Mouse (Mus musculus) cerebellum, postnatal 25 days (tissue): ENCODE results near the gene Lhfpl3.
A peak's percentile ranks its signal among the peaks of the same experiment; 100 is the strongest.

ENCODE experiments used
- DNase-seq, 2 experiments: peaks; one replicate each; pipeline ENCODE4 v3.0.0; 2021; ENCODE audit warnings: mixed read lengths in 2 of 2

The Lhfpl3 gene

DNA sequence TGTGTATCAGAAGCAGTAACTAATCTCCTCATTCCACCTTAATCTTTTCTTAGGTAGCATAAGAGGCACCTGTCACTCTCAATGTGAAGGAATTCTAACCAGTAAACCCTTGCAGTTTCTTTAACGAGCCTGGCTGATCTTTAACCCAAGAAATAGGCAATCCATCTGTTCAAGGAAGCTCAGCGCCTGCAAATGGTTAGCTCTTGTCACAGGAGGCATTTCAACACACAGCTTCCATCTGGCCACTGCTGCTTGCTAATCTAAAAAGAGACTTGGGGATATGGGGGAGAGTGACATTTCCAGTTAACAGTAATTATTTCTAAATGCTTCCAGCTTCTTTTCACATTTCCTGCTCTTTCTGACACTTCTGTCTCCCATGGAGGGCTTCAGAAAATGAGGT is 182.9 kb downstream of the Lhfpl3 start:
- DNase-seq, result no peak

DNA sequence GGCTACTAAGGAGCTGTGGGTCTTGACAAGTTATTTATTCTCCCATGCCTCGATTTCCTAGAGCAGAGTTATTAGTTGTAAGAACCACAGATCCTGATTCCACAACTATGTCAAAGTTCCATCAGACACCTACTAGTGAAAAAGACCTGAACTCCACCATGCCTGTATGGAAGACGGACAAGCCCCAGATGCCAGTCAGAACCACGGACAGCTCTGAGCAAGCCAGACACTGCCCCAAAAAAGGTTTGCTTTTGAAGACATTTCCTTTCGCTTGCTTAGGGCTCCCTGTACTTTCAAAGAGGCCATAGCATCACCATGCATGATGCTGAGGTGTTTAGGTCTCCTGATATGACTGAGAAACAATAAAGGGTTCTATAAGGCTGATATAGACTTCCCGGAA is 197.4 kb downstream of the Lhfpl3 start:
- DNase-seq, result no peak

DNA sequence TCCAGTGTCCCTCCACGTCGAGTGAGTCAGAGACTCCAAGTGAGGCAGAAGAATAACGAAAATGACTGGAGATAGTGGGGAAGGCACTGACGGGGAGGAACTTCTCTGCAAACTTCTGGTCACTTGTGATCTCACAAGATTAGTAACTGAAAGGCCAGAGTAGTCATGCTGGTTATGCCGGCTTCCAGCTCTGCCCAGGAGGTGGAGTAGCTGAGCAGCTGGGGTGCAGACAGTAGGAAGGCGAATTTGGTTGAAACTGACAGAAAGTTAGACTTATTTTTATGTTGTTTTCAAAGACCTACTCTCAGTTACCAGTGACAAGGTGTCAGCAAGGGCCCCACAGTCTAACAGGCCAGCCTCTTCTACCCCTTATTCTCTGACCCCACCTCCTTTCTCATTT is 217.4 kb downstream of the Lhfpl3 start:
- peak in 1 of 2 experiments; percentile 9 for DNase-seq

DNA sequence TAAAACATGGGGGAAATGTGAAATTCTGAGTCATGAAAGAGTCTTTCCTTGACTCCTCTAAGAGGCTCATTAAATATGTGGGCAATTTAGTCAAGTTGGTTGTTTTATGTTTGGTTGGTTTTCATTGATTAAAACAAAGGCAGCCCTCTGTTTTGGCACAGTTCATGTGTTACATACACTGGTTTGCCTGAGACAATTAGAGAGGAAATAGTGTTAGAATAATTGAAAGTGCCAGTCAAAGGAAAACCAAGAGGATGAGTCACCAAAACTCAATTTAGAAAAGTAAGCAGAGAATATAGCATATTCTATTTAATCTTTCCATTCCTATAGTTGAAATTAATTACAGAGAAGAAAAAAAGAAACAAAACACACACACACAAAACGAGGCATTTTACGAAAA is 240.9 kb downstream of the Lhfpl3 start:
- DNase-seq, result no peak

DNA sequence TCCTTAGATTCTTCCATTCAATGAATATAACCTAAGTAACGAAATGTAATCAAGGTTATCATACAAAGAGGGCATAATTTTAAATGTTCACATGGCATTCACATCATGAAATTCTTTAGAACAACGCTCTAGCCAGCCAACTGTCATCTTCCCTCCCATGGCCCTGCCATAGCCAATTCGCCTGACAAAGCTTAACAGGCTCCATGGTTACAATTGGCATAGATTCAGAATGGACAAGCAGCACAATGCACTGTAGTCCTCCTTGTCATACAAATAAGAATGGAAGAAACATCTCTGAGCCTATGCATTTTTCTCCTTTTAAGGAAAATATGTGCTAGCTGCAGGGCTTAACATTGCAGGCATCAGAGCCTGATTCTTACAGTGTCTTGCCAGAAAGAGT is 254.0 kb downstream of the Lhfpl3 start:
- DNase-seq, result no peak

DNA sequence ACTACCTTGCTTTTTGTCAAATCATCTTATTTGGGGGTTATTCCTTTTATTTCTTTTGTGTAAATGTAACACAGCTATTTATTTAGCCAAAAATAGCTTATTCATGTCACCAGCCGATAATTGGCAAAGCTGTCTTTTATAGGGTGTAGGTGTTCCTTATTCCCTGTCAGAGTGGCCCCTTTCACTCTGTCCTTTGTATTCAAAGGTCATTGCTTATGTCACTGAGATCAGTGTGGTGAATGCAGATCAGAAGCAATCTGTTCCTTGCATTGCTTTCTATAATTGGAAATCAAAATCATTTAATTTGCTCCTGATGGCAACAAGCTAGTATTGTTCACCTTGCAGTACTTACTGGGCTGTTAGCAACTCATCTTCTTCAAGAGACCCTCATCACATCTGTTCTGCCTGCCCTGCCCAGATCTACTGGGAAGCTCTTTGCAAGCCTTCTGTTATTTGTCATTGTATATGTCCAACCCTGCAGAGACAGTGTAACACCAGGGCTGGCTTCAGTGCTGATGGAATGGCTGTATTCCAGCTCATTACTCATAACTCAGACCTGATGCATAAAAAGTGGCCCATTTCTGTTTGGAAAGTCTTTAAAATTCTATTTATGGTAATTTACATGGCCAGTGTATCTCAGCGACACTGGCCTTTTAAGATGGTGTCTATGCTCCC is 257.4 kb downstream of the Lhfpl3 start:
- peak; percentile 23 to 47 for DNase-seq

DNA sequence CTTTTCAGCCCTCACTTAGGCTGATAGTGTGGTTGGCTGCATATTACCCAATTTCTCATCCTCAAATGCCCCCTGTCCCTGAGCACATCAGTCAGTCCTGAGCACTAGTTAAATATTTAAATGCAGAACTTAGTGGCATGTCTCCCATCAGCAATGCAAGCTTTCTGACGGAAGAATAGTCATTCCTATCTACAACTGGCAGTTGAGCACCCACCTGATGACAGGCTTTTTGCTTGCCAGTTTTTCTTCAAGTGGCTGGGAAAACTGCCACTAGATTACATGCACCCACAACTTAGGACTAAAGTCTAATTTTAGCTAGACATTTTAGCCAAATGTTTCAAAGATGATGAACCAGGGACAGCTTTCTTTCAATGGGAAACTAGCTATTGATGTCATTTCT is 260.3 kb downstream of the Lhfpl3 start:
- no peak for DNase-seq

DNA sequence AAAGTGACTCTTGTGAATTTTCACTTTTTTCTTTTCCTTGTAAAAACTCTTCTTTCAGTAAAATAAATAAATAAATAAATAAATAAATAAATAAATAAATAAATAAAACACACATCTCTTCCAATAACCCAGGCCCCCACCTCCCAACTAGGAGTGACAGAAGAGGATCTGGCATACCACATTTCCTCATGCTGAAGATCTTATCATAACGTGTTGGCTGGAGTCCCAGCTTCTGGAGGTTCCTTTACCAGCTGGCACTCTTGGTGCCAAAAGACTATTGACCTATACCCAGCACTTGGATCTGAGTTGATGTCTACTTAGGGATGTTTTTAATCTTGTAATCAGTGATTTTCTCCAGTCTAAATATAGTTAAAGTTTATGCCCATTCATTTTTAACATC is 264.6 kb downstream of the Lhfpl3 start:
- DNase-seq, result peak in 1 of 2 experiments; percentile 35

DNA sequence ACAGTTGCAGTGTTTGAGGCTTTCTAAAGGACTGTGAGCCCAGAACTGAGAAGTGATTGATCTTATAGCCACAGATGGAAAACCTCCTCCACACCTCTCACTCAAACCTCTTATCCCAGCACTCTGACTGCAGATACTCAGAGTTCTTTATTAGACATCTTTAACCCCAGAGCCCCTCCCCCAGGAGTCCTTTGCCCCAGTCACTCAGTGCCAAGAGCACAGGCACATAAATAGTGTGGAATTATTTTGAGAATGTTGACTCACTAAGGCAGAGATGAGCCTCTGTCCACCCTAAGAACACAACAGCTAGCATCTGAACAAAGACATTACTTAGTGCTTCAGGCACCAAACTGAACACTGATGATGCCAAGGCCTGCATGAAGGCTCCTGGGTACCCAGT is 268.1 kb downstream of the Lhfpl3 start:
- no peak for DNase-seq

DNA sequence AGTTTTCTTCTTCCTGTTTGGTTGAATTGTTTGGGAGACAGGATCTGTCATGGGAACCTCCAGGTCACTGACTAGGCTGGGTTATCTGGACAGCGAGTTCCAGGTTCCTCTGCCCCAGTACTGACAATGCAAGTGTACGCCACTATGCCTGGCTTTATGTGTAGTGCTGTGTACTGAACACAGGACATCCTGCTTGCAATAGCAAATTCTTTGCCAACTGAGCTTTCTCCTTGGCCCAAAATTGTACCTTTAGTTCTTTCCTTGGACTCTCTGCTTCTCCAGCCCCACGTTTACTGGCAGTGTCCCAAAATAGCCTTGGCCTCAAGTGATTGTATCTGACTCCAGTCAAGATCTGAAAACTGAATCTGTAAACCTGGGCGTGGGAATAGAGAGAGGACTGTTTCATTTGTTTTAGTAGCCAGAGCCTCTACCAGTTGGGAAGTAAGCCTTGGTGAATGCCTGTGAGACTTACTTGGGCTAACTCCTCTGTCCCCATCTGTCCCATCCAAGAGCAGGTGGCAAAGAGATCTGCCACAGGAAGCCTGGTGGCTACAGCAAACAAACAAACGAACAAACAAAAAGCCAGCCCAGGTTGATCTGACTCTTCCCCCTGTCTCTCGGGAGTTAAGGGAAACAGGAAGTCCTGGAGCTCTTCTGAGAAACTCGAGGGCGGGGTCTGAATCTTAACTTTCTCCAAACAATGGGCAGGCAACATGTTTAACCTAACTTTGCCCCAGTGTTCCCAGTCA is 269.9 kb downstream of the Lhfpl3 start:
- DNase-seq, result no peak

DNA sequence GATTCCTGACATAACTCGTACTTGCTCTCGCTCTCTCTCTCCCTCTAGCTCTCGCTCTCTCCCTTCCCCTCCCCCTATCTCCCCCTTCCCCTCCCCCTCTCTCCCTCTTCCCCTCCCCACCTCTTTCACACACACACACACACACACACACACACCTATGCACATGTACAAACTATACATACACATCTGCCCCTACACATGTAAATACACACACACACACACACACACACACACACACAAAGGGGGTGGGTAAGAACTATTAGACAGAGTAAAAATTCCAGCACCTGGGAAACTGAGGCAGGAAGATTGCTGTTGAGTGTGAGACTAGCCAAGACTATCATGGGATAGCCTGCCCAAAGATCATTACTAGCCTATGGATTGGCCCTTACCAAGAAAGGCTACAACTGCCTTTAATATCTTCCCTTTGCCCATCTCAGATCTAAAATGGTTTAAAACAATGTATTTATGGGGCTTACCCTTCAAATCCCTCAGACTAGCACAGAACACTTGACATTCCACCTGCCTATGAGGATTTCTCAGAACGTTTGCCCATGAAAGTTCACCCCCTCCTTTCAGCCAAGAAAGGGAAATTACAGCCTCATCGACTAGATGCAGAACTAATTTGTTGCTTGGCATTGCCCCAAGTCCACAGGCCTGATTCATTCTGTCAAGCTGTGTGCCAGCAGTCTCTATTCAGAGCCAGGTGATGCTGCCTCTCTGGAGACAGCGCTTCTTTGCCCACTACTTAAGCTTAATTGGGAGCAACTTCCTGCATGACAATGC is 289.3 kb downstream of the Lhfpl3 start:
- peak; percentile 55 to 76 for DNase-seq

DNA sequence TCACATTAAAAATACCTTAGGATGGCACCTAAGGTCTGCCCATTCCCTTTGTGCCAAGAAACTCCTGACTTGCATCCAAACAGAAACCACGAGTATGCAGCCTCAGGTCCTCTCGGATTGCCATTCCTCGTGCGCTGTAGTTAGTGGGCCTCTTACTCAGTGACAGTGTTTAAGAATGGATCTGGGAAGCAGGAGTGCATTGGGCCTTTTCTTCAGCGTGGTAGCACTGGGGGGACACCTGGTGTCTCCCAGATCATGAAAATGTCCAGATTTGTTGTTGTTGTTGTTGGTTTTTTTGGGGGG is 289.8 kb downstream of the Lhfpl3 start:
- no peak for DNase-seq

DNA sequence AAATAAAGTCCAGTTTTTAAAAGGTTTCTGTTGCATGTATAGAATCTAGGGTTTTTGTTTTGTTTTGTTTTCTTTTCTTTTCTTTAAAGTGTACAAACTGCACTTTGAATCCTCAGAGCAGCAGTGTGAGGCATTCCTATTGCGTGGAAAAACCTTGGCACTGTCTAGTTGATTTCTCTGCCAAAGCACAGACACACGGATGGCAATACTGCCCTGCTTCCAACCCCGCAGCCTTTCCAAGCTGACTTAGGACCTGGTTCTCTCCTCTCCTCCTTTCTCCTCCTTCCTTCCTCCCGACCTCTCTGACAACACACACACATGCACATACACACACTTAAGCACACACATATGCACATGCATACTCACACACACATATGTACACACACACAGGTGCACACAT is 294.6 kb downstream of the Lhfpl3 start:
- DNase-seq, result peak; percentile 35 to 60

DNA sequence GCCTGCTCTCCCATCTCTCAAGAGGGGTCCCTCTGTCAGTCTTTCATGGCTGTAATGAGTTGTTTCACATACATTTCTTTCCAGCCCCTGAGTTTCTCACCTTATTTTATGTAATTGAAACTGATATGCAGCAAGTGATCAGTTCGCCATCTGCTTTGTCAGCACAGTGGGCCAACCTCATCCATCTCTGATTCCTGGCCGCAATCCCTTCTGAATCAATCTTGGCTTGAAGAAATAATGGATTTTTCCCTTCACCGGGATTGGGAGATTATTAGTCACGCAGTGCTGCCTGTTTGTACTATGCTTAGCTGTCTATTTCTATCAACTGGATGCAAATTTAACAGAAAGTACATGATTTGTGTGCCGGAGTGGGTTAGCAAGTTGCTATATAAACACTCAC is 297.0 kb downstream of the Lhfpl3 start:
- DNase-seq, result no peak

DNA sequence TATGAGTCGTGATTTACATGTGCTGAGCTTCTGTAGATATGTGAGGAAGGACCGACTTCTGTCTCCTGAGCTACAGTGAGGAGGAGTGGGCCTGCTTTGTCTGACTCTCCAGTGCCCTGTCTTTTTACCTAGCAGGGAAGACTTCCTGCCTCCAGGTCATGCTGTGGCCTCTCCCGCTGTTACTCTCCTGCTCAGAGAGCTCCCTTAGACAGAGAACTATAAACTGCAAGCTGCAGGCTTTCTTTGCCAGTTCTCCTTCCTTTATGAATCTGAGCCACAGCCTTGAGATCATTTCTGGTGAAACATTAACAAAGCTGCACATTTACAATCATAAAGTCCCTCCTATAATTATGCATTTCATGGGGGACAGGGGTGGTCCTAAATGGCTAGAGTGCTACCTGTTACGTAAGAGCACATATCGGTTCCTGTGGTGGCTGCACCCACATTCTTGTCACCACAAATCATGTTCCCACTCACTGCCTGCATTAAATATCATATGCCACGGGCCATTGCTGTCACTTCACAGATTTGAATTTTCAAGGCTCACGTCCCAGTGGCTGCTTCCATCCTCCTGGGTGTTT is 303.3 kb downstream of the Lhfpl3 start:
- DNase-seq, result no peak

DNA sequence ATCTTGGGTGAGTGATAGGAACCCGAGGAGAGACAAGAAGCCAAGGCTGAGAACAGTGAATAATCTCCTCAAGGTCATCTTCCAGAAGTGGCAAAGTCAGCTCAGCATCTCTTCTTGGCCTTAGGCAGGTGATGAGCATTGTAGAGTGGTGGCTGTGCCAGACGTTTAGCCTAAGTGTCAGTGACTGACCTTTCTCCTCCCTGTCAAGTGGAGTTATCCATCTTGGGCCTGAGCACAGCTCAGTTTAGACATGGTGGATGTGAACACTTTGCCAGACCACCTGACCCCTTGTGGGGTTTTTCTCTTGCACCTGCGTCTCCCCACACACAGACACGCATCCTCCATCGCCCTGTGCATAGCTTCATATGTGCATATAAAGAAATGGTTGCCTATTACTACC is 305.6 kb downstream of the Lhfpl3 start:
- DNase-seq, result no peak

DNA sequence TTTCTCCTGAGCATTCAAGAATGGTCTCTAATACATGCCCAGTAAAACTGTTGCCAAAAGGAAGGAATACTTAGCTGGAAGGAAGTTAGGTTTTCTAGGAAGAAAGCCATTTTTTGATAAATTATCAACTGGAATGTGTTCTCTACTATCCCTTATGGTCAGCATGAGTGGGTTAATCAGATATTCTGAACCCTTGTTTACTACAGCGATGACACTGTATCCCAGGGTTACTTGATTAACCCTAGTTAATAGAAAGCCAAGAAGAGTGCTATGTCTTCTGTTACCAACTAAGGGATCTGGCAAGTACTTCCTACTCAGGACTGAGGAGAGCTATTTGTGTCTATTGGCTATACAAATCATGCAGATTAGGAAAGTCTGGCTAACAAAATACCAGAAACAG is 349.0 kb downstream of the Lhfpl3 start:
- DNase-seq, result no peak

DNA sequence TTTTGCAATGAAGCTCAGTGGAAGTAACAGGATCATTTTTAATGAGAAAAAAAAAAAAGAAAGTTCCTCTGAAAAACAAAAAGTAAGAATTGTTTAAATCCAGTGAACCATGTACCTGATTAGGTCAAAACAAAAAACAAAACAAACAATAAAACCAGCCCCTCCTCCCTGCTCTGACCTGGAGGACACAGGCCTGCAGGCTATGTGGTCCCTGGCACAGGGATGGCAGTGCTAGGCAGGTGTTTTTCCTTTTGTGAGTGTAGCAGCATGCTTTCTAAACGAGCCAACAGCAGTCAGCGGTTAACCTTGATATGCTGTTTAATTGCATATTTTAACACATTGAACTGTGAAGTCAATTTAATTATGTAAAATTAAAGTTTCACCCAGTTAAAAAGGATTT is 360.7 kb downstream of the Lhfpl3 start:
- no peak for DNase-seq

DNA sequence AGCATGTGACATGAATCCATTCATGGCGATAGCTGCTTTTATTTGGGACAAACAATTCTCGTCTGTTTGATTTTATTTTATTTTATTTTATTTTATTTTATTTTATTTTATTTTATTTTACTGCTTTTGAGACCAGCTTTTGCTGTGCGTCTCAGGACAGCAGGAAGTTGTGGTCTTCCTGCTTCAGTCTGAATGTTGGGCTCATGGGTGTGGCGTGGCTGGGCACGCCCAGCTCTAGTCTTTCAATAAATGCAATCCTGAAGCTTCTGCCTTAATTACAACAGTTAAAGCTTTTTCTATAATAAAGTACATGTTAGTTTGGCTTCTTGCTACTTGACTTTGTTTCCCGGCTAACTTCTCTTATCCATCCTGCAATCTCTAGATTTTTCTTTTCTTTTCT is 365.4 kb downstream of the Lhfpl3 start:
- no peak for DNase-seq

DNA sequence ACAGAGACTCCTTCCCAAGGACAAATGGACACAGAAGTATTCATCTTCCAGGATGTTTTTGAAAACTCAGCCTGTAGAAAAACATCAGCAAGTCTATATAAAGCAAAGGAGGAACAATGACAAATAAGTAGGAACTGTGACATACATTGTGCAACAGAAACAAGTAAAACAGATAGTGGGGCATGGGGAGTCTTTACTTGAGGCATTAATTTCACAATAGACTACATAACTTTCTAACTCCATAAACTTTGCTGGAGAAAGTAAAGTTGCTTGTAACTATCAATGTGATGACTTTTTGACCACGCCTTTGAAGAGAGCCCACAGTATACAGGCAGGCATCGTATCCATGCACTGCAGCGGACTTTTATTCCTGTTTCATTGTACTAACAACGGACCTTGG is 368.4 kb downstream of the Lhfpl3 start:
- no peak for DNase-seq

DNA sequence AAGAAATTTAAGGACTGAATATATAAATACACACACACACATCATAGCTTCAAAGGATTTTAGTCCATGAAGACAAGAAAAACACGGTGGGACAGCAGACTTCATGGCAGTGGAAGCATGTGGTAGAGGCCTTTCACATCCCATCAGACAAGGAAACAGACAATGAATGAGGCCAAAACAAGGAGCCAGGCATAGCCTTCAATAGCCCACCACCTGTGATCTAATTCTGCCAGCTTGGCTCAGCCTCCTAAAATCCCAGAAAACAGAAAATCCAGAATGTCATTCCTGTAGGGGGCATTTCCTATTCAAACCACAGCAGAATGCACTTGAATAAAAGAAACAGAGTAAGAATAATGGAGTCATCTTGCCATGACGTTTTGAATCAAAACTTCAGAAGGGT is 381.0 kb downstream of the Lhfpl3 start:
- DNase-seq, result peak; percentile 24 to 50

DNA sequence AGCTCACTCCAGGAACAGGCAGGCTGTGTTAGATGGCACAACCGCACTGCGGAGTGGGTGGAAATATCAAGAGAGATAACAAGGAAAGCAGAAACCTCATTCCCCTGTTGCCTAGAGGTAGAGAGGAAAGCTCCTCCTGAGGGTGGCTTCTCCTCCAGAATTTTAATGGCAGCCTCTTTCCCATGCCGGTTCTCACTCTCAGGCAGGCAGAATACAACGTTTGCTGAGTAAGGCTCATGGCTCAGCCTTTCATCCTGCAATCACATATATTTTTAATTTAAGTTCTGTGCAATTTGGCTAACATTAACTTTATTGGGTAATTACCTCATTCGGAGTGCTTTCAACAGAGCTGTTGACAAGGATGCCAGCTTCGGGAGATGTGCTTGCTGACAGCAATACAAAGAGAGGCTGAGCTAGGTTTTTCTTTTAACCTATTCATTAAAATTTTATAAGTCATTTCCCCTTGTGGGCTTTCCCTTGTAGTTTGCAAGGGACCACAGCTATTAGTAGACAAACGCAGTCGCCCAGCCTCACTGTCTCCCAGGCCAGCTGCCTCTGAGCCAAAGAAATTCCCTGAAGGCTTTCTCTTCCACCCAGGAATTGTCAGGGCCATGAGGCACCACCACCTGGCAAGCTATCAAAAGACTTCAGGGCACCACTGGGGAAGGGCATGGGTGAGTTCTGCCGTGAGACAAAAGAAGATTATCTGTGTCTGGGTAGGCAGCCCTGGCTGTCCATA is 394.5 kb downstream of the Lhfpl3 start:
- DNase-seq, result no peak

DNA sequence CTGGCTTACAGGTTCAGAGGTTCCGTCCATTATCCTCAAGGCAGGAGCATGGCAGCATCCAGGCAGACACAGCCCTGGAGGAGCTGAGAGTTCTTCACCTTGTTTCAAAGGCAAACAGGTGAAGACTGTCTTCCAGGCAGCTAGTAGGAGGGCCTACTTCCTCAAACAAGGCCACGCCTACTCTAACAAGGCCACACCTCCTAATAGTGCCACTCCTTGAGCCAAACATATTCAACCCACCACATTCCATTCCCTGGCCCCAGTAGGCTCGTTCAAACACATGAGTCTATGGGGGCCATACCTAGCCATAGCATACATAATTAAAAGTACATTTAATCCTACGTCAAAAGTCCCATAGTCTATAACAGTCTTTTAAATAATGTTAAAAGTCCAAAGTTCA is 407.4 kb downstream of the Lhfpl3 start:
- no peak for DNase-seq
